Mouse (Mus musculus) small intestine, adult 2 months (tissue): Measurements from ENCODE around the gene Zfp385a. TPM values are rescaled to one million over a fixed set of nuclear protein-coding genes. Genes with fewer than 3 reads are reported as not detected.
A peak's percentile ranks its signal among the peaks of the same experiment; 100 is the strongest.

Source experiments
- H3K27ac ChIP-seq: fragments of 200-500 bp; 2 replicates; pipeline ENCODE4 v1.5.1; 2012; ENCODE audit warnings: low read depth, low read length, control low read depth, inconsistent platforms; ENCODE audit not compliant: insufficient read depth
- H3K27me3 ChIP-seq: fragments of 200-500 bp; 2 replicates; pipeline ENCODE4 v1.6.1; 2012; ENCODE audit warnings: mild to moderate bottlenecking, moderate library complexity, low read length, inconsistent platforms; ENCODE audit not compliant: control insufficient read depth, insufficient read depth
- H3K36me3 ChIP-seq: fragments of 200-500 bp; 2 replicates; pipeline ENCODE4 v1.6.1; 2012; ENCODE audit warnings: mild to moderate bottlenecking, low read length, control low read depth, inconsistent platforms; ENCODE audit not compliant: control insufficient read depth, insufficient read depth
- H3K4me1 ChIP-seq: fragments of 200-500 bp; 2 replicates; pipeline ENCODE4 v1.6.1; 2012; ENCODE audit warnings: low read length, inconsistent platforms, mixed read lengths; ENCODE audit not compliant: control insufficient read depth, insufficient read depth, insufficient read length
- H3K4me3 ChIP-seq: fragments of 200-500 bp; 2 replicates; pipeline ENCODE4 v1.5.1; 2012; ENCODE audit warnings: low read depth, mild to moderate bottlenecking, control low read depth, inconsistent platforms, low read length, moderate library complexity
- CTCF ChIP-seq: fragments of 200-500 bp; IDR thresholded peaks from 2 replicates; pipeline ENCODE4 v1.5.1; 2012; ENCODE audit warnings: low read depth, mild to moderate bottlenecking, control low read depth, inconsistent platforms, low read length, moderate library complexity, mixed read lengths; ENCODE audit not compliant: insufficient replicate concordance, insufficient read length; ENCODE audit errors: extremely low read depth
- POLR2A ChIP-seq: fragments of 200-500 bp; IDR thresholded peaks from 2 replicates; pipeline ENCODE4 v1.6.1; 2012; ENCODE audit warnings: low read depth, mild to moderate bottlenecking, control low read depth, inconsistent platforms, low read length, moderate library complexity
- WGBS: fragments of 180-500 bp; shearing (Covaris S2); methylation state at CpG from one replicate; pipeline ENCODE4 v1.1.7; 2018; 5-methylcytosine and 5-hydroxymethylcytosine counted together
- polyA plus RNA-seq: library from polyadenylated mRNA; depleted of rRNA; stranded (reverse); fragments of >200 nt; gene quantifications from 2 replicates; pipeline ENCODE4 v1.2.3, GENCODE M21; 2012

Gene Zfp385a
- polyA plus RNA-seq, 1 experiment = 7.5 TPM

GRCm38 (mm10) chr15:103315979-103316776 lies 23.7 kb downstream of the Zfp385a start:
- no peak overlapping the region for H3K27ac ChIP-seq
- peaks cover 2% of the 10 kb centered on the region; the same call in 1 of the 2 replicates for H3K4me1 ChIP-seq
- no peaks in the 10 kb centered on the region for H3K36me3 ChIP-seq
- no peak for TF ChIP-seq POLR2A
- TF ChIP-seq CTCF = no peak
- H3K4me3 ChIP-seq = no peak overlapping the region
- H3K27me3 ChIP-seq = no peaks in the 10 kb centered on the region
- WGBS = 71% methylated on average over 10 of the region's 10 CpGs

- H3K36me3 ChIP-seq = no peaks in the 10 kb centered on the region
- WGBS = 9% methylated on average over 18 of the region's 18 CpGs
- no peak overlapping the region for H3K27ac ChIP-seq
- H3K27me3 ChIP-seq = no peaks in the 10 kb centered on the region
- H3K4me1 ChIP-seq = peaks cover 2% of the 10 kb centered on the region; the same call in 1 of the 2 replicates
- peak overlapping the region; percentile 51 for H3K4me3 ChIP-seq
- TF ChIP-seq CTCF = peak; percentile 92
- no peak for TF ChIP-seq POLR2A
Observed at GRCm38 (mm10) chr15:103315011-103315502, 24.8 kb downstream of the Zfp385a start.

GRCm38 (mm10) chr15:103314181-103314580 lies 25.7 kb downstream of the Zfp385a start:
- 56% methylated on average over 22 of the region's 22 CpGs for whole genome bisulfite sequencing
- no peak for TF ChIP-seq POLR2A
- no peak for TF ChIP-seq CTCF
- no peak overlapping the region for H3K4me3 ChIP-seq

GRCm38 (mm10) chr15:103313495-103314095 lies 26.3 kb downstream of the Zfp385a start:
- Histone ChIP-seq H3K4me1 (peaks cover 9% of the 10 kb centered on the region), H3K27ac (no peak overlapping the region), H3K27me3 (no peaks in the 10 kb centered on the region), H3K4me3 (no peak overlapping the region), H3K36me3 (no peaks in the 10 kb centered on the region)
- WGBS = 21% methylated on average over 18 of the region's 18 CpGs
- peak; percentile 16; the same call in 1 of the 2 replicates for TF ChIP-seq CTCF
- TF ChIP-seq POLR2A = no peak

More at GRCm38 (mm10) chr15:103314181-103314580, 25.7 kb downstream of the Zfp385a start:
- H3K27me3 ChIP-seq = no peaks in the 10 kb centered on the region
- H3K36me3 ChIP-seq = no peaks in the 10 kb centered on the region
- H3K27ac ChIP-seq = no peak overlapping the region
- peaks cover 4% of the 10 kb centered on the region; the same call in 1 of the 2 replicates for H3K4me1 ChIP-seq

- Histone ChIP-seq H3K27me3 (no peaks in the 10 kb centered on the region), H3K4me3 (no peak within 1 kb of the TSS), H3K36me3 (no peaks in the 10 kb centered on the region), H3K4me1 (peaks cover 20% of the 10 kb centered on the region), H3K27ac (no peak within 1 kb of the TSS)
- TF ChIP-seq CTCF (no peak), POLR2A (no peak)
- 73% methylated on average over 6 of the region's 6 CpGs for WGBS
Observed at GRCm38 (mm10) chr15:103310365-103310910, 29.5 kb downstream of the Zfp385a start, which contains the start of gene Gpr84. Gpr84 (minus strand) TSS chr15:103310612.

GRCm38 (mm10) chr15:103308876-103309580 lies 30.9 kb downstream of the Zfp385a start:
- TF ChIP-seq POLR2A (no peak), CTCF (no peak)
- H3K4me1 ChIP-seq = peaks cover 18% of the 10 kb centered on the region
- no peaks in the 10 kb centered on the region for H3K27me3 ChIP-seq
- no peaks in the 10 kb centered on the region for H3K36me3 ChIP-seq
- no peak overlapping the region for H3K27ac ChIP-seq
- no peak overlapping the region for H3K4me3 ChIP-seq
- WGBS = 79% methylated on average over 26 of the region's 26 CpGs
